Mouse (Mus musculus) E14TG2a.4 (cell line): Measurements from ENCODE around the gene Minos1.

ENCODE experiments used
- CTCF ChIP-seq: conservative IDR thresholded peaks from 2 replicates; pipeline ENCODE4 v1.5.1; 2014; ENCODE audit warnings: low read length
- POU5F1 ChIP-seq: IDR thresholded peaks from 2 replicates; pipeline ENCODE4 v1.6.1; 2014; ENCODE audit warnings: low read length, borderline replicate concordance

DNA sequence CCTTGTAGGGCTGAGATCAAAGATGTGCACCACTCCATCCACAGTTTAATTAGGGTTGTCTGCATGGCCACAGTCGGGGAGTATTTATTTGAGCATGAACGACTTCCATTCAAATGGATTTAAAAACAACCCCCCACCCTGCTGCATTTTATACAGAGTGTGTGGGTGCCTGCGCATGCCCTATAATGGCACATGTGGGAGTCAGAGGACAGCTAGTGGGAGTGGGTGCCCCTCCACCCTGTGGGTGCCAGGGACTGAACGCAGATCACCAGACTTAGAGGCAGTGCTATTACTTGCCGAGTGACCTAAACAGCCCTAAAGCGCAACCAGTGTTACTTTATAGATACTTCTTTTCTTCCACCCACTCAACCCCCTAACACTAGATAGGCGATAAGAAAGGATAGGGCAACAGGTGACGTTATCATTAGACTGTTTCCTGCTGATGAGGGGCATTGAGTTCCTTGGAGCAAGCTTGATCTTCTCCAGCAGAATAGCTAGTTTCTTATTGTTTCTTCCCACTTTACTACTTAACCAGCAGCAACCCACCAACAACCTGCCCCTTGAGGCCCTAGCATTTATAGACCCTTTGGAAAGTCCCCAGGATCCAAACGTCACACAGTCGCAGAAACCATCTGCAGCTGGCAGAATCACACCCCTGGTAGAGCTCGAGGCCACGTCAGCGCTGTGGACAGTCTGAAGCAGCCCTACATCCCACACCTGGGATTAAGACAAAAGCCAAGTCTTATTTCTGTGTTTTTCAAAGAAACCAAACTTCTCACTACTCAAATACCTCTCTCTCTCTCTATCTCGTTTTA lies 1.2 kb upstream of the Minos1 start:
- TF ChIP-seq CTCF (no peak), POU5F1 (no peak)
